Mouse (Mus musculus): ENCODE data around the gene Gm7347. TPM values are rescaled to one million over a fixed set of nuclear protein-coding genes. Genes with fewer than 3 reads are reported as not detected.
A peak's percentile ranks its signal among the peaks of the same experiment; 100 is the strongest.
"Not testable (repeated sequence)": the region's sequence is repeated elsewhere in the genome, so short reads cannot be mapped to it uniquely, and the experiment has no call there.

Gm7347 gene
- total RNA-seq (2014; fragmentation: Nextera tagmentation): not detected in 2 replicates
- total RNA-seq (2017): not detected in 2 replicates

- not testable (repeated sequence) for ATAC-seq (replicated peaks; ENCODE audit: poor library complexity, severe bottlenecking)
These were observed at the start of gene Gm7347 for GRCm38 (mm10) chr5:26058481-26058880. Gene Gm7347, minus strand, starts transcription at chr5:26058581.

- not testable (repeated sequence) for ATAC-seq (replicated peaks; ENCODE audit: poor library complexity, severe bottlenecking)
These were observed 46.9 kb upstream of the Gm7347 start, which contains the start of gene 5031410I06Rik for GRCm38 (mm10) chr5:26105262-26105661. Gene 5031410I06Rik, minus strand, starts transcription at chr5:26105362.

- ATAC-seq (replicated peaks; ENCODE audit: poor library complexity, severe bottlenecking): not testable (repeated sequence)
These were observed 30.8 kb upstream of the Gm7347 start, which contains the start of gene Gm10471 for GRCm38 (mm10) chr5:26089191-26089590. Gene Gm10471, minus strand, starts transcription at chr5:26089291.

- not testable (repeated sequence) for ATAC-seq (replicated peaks; ENCODE audit: poor library complexity, severe bottlenecking)
These were observed 20.6 kb upstream of the Gm7347 start for GRCm38 (mm10) chr5:26079023-26079422.

- no peak for ATAC-seq (replicated peaks; ENCODE audit: poor library complexity, severe bottlenecking)
These were observed 12.3 kb upstream of the Gm7347 start for GRCm38 (mm10) chr5:26070716-26071115.

- ATAC-seq (replicated peaks; ENCODE audit: poor library complexity, severe bottlenecking): not testable (repeated sequence)
These were observed 18.9 kb downstream of the Gm7347 start, which contains the start of gene Speer4a for GRCm38 (mm10) chr5:26039458-26039857. Gene Speer4a, minus strand, starts transcription at chr5:26039558.

- not testable (repeated sequence) for ATAC-seq (replicated peaks; ENCODE audit: poor library complexity, severe bottlenecking)
These were observed 35.6 kb downstream of the Gm7347 start, which contains the start of gene Gm5862 for GRCm38 (mm10) chr5:26022816-26023215. Gene Gm5862, minus strand, starts transcription at chr5:26022916.

- not testable (repeated sequence) for ATAC-seq (replicated peaks; ENCODE audit: poor library complexity, severe bottlenecking)
These were observed 50.7 kb downstream of the Gm7347 start for GRCm38 (mm10) chr5:26007697-26008096.

- ATAC-seq (replicated peaks; ENCODE audit: poor library complexity, severe bottlenecking): peak; percentile 67
These were observed 51.3 kb downstream of the Gm7347 start for GRCm38 (mm10) chr5:26006937-26007695.

GRCm38 (mm10) chr5:26004698-26005097 lies 53.7 kb downstream of the Gm7347 start, which contains the start of gene Gm1979:
Gene Gm1979, minus strand, starts transcription at chr5:26004798.
- not testable (repeated sequence) for ATAC-seq (replicated peaks; ENCODE audit: poor library complexity, severe bottlenecking)

Other genes with a start within 250 kb of the Gm7347 start
- not detected in 2 replicates for gene Gm21663, start 116.2 kb downstream of the Gm7347 start, total RNA-seq (2014; fragmentation: Nextera tagmentation)
- gene Gm21663, start 116.2 kb downstream of the Gm7347 start, total RNA-seq (2017): not detected in 2 replicates
- not detected in 2 replicates for gene Gm21671, start 104.2 kb downstream of the Gm7347 start, total RNA-seq (2014; fragmentation: Nextera tagmentation)
- gene Gm21671, start 104.2 kb downstream of the Gm7347 start, total RNA-seq (2017): not detected in 2 replicates
- not detected in 2 replicates for gene Gm21680, start 85.9 kb downstream of the Gm7347 start, total RNA-seq (2014; fragmentation: Nextera tagmentation)
- not detected in 2 replicates for gene Gm21680, start 85.9 kb downstream of the Gm7347 start, total RNA-seq (2017)
- gene Gm21698, start 69.9 kb downstream of the Gm7347 start, total RNA-seq (2014; fragmentation: Nextera tagmentation): not detected in 2 replicates
- gene Gm21698, start 69.9 kb downstream of the Gm7347 start, total RNA-seq (2017): not detected in 2 replicates
- not detected in 2 replicates for gene Gm1979, start 53.8 kb downstream of the Gm7347 start, total RNA-seq (2014; fragmentation: Nextera tagmentation)
- gene Gm1979, start 53.8 kb downstream of the Gm7347 start, total RNA-seq (2017): not detected in 2 replicates
- gene Gm5862, start 35.7 kb downstream of the Gm7347 start, total RNA-seq (2014; fragmentation: Nextera tagmentation): not detected in 2 replicates
- not detected in 2 replicates for gene Gm5862, start 35.7 kb downstream of the Gm7347 start, total RNA-seq (2017)
- not detected in 2 replicates for gene Speer4a, start 19.0 kb downstream of the Gm7347 start, total RNA-seq (2014; fragmentation: Nextera tagmentation)
- not detected in 2 replicates for gene Speer4a, start 19.0 kb downstream of the Gm7347 start, total RNA-seq (2017)
- not detected in 2 replicates for gene Gm10471, start 30.7 kb upstream of the Gm7347 start, total RNA-seq (2014; fragmentation: Nextera tagmentation)
- not detected in 2 replicates for gene Gm10471, start 30.7 kb upstream of the Gm7347 start, total RNA-seq (2017)
- gene 5031410I06Rik, start 46.8 kb upstream of the Gm7347 start, total RNA-seq (2014; fragmentation: Nextera tagmentation): not detected in 2 replicates
- not detected in 2 replicates for gene 5031410I06Rik, start 46.8 kb upstream of the Gm7347 start, total RNA-seq (2017)
- gene Gm10220, start 62.8 kb upstream of the Gm7347 start, total RNA-seq (2014; fragmentation: Nextera tagmentation): not detected in 2 replicates
- not detected in 2 replicates for gene Gm10220, start 62.8 kb upstream of the Gm7347 start, total RNA-seq (2017)
- gene Gm7361, start 199.1 kb upstream of the Gm7347 start, total RNA-seq (2014; fragmentation: Nextera tagmentation): not detected in 2 replicates
- not detected in 2 replicates for gene Gm7361, start 199.1 kb upstream of the Gm7347 start, total RNA-seq (2017)